Mouse (Mus musculus) testis, adult 2 months (tissue): Measurements from ENCODE around the gene Tnpo3.
"Not testable (repeated sequence)": the region's sequence is repeated elsewhere in the genome, so short reads cannot be mapped to it uniquely, and the experiment has no call there.

Experiments
- CTCF ChIP-seq: fragments of 200-500 bp; IDR thresholded peaks from 2 replicates; pipeline ENCODE4 v1.5.1; 2012; ENCODE audit warnings: low read depth, mild to moderate bottlenecking, inconsistent platforms, low read length, moderate library complexity; ENCODE audit not compliant: control insufficient read depth, insufficient read depth, insufficient replicate concordance
- POLR2A ChIP-seq: fragments of 200-500 bp; IDR thresholded peaks from 2 replicates; pipeline ENCODE4 v1.6.1; 2012; ENCODE audit warnings: low read depth, mild to moderate bottlenecking, inconsistent platforms, low read length, moderate library complexity; ENCODE audit not compliant: control insufficient read depth

- not testable (repeated sequence) for TF ChIP-seq POLR2A, CTCF
Observed at GRCm38 (mm10) chr6:29576388-29576787, 33.3 kb downstream of the Tnpo3 start.
